Mouse (Mus musculus): ENCODE data around the gene Ahctf1.

DNA sequence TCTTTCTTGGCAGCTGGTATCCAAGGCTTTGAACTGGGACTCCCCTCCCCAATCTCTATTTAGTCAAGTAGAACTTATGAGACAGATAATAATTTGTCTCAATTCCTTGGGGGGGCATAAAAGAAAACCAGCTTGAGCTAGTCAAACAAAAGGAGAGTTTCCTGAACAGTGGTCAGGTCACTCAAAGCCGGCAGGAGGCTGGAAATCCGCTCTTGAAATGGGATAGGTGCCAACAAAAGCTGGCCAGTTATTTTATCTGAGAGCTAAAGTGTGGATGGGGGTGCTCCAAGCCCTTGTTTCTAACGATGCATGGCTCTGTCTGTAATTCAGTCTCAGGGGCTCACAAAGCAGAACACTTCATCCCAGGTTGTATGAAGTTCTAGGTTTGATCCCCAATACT is 40.5 kb upstream of the Ahctf1 start:
- TF ChIP-seq POLR2A (IDR thresholded peaks at IDR 0.05; ENCODE audit: insufficient read depth, low read length) (no peak), CTCF (IDR thresholded peaks at IDR 0.05; ENCODE audit: low read depth, low read length) (no peak)

All from ES-Bruce4 (cell line).